Mouse (Mus musculus): ENCODE data around the gene Gm6268. TPM values are rescaled to one million over a fixed set of nuclear protein-coding genes. Genes with fewer than 3 reads are reported as not detected.

Gene Gm6268
- polyA plus RNA-seq (2012; rRNA removed) = not detected in 2 replicates

- TF ChIP-seq CTCF (IDR thresholded peaks at IDR 0.05; ENCODE audit: borderline replicate concordance, control insufficient read depth, extremely low read depth, insufficient read depth, low read length, poor library complexity) = no peak
- Histone ChIP-seq H3K36me3 (ENCODE audit: control insufficient read depth, insufficient read depth, low read length) (no peaks in the 10 kb centered on the region), H3K4me1 (replicated peaks; ENCODE audit: control insufficient read depth, insufficient read depth, low read length) (no peaks in the 10 kb centered on the region), H3K27ac (ENCODE audit: control insufficient read depth, insufficient read depth, low read length) (no peak within 1 kb of the TSS), H3K4me3 (ENCODE audit: control insufficient read depth, insufficient read depth, low read length) (no peak within 1 kb of the TSS), H3K27me3 (ENCODE audit: control insufficient read depth, insufficient read depth, low read length) (no peaks in the 10 kb centered on the region)
- WGBS = 95% methylated on average over 13 of the region's 13 CpGs
- no peak for DNase-seq
Measured at GRCm38 (mm10) chrX:36400980-36401379, at the start of gene Gm6268. Gene Gm6268, plus strand, starts transcription at chrX:36401280.

- H3K4me3 ChIP-seq (ENCODE audit: control insufficient read depth, insufficient read depth, low read length) = no peak overlapping the region
- no peak for TF ChIP-seq CTCF (IDR thresholded peaks at IDR 0.05; ENCODE audit: borderline replicate concordance, control insufficient read depth, extremely low read depth, insufficient read depth, low read length, poor library complexity)
- TF ChIP-seq POLR2A (IDR thresholded peaks at IDR 0.05; ENCODE audit: control insufficient read depth, extremely low read depth, insufficient read depth, low read length, poor library complexity) = no peak
- no peaks in the 10 kb centered on the region for H3K27me3 ChIP-seq (ENCODE audit: control insufficient read depth, insufficient read depth, low read length)
- no peaks in the 10 kb centered on the region for H3K36me3 ChIP-seq (ENCODE audit: control insufficient read depth, insufficient read depth, low read length)
- H3K4me1 ChIP-seq (replicated peaks; ENCODE audit: control insufficient read depth, insufficient read depth, low read length) = no peaks in the 10 kb centered on the region
- H3K27ac ChIP-seq (ENCODE audit: control insufficient read depth, insufficient read depth, low read length) = no peak overlapping the region
- DNase-seq = no peak
- 69% methylated on average over 3 of the region's 3 CpGs for WGBS
Measured at GRCm38 (mm10) chrX:36352446-36352845, 48.6 kb upstream of the Gm6268 start.

- no peak for TF ChIP-seq CTCF (IDR thresholded peaks at IDR 0.05; ENCODE audit: borderline replicate concordance, control insufficient read depth, extremely low read depth, insufficient read depth, low read length, poor library complexity)
- no peak for TF ChIP-seq POLR2A (IDR thresholded peaks at IDR 0.05; ENCODE audit: control insufficient read depth, extremely low read depth, insufficient read depth, low read length, poor library complexity)
- Histone ChIP-seq H3K27me3 (ENCODE audit: control insufficient read depth, insufficient read depth, low read length) (no peaks in the 10 kb centered on the region), H3K36me3 (ENCODE audit: control insufficient read depth, insufficient read depth, low read length) (no peaks in the 10 kb centered on the region), H3K27ac (ENCODE audit: control insufficient read depth, insufficient read depth, low read length) (no peak overlapping the region), H3K4me3 (ENCODE audit: control insufficient read depth, insufficient read depth, low read length) (no peak overlapping the region), H3K4me1 (replicated peaks; ENCODE audit: control insufficient read depth, insufficient read depth, low read length) (no peaks in the 10 kb centered on the region)
- no peak for DNase-seq
Measured at GRCm38 (mm10) chrX:36385340-36385739, 15.7 kb upstream of the Gm6268 start.

GRCm38 (mm10) chrX:36389971-36390370 lies 11.1 kb upstream of the Gm6268 start:
- Histone ChIP-seq H3K4me1 (replicated peaks; ENCODE audit: control insufficient read depth, insufficient read depth, low read length) (no peaks in the 10 kb centered on the region), H3K4me3 (ENCODE audit: control insufficient read depth, insufficient read depth, low read length) (no peak overlapping the region), H3K27ac (ENCODE audit: control insufficient read depth, insufficient read depth, low read length) (no peak overlapping the region), H3K36me3 (ENCODE audit: control insufficient read depth, insufficient read depth, low read length) (no peaks in the 10 kb centered on the region), H3K27me3 (ENCODE audit: control insufficient read depth, insufficient read depth, low read length) (no peaks in the 10 kb centered on the region)
- 72% methylated on average over 3 of the region's 3 CpGs for WGBS
- no peak for DNase-seq
- no peak for TF ChIP-seq POLR2A (IDR thresholded peaks at IDR 0.05; ENCODE audit: control insufficient read depth, extremely low read depth, insufficient read depth, low read length, poor library complexity)
- TF ChIP-seq CTCF (IDR thresholded peaks at IDR 0.05; ENCODE audit: borderline replicate concordance, control insufficient read depth, extremely low read depth, insufficient read depth, low read length, poor library complexity) = no peak

GRCm38 (mm10) chrX:36390503-36390902 lies 10.6 kb upstream of the Gm6268 start:
- no peaks in the 10 kb centered on the region for H3K4me1 ChIP-seq (replicated peaks; ENCODE audit: control insufficient read depth, insufficient read depth, low read length)
- no peak for TF ChIP-seq POLR2A (IDR thresholded peaks at IDR 0.05; ENCODE audit: control insufficient read depth, extremely low read depth, insufficient read depth, low read length, poor library complexity)
- TF ChIP-seq CTCF (IDR thresholded peaks at IDR 0.05; ENCODE audit: borderline replicate concordance, control insufficient read depth, extremely low read depth, insufficient read depth, low read length, poor library complexity) = no peak
- no peaks in the 10 kb centered on the region for H3K27me3 ChIP-seq (ENCODE audit: control insufficient read depth, insufficient read depth, low read length)
- no peak overlapping the region for H3K4me3 ChIP-seq (ENCODE audit: control insufficient read depth, insufficient read depth, low read length)
- H3K27ac ChIP-seq (ENCODE audit: control insufficient read depth, insufficient read depth, low read length) = no peak overlapping the region
- no peaks in the 10 kb centered on the region for H3K36me3 ChIP-seq (ENCODE audit: control insufficient read depth, insufficient read depth, low read length)
- no peak for DNase-seq
- WGBS = 5% methylated on average over 2 of the region's 2 CpGs

- Histone ChIP-seq H3K4me3 (ENCODE audit: control insufficient read depth, insufficient read depth, low read length) (no peak overlapping the region), H3K4me1 (replicated peaks; ENCODE audit: control insufficient read depth, insufficient read depth, low read length) (no peaks in the 10 kb centered on the region), H3K27ac (ENCODE audit: control insufficient read depth, insufficient read depth, low read length) (no peak overlapping the region), H3K36me3 (ENCODE audit: control insufficient read depth, insufficient read depth, low read length) (no peaks in the 10 kb centered on the region), H3K27me3 (ENCODE audit: control insufficient read depth, insufficient read depth, low read length) (no peaks in the 10 kb centered on the region)
- TF ChIP-seq POLR2A (IDR thresholded peaks at IDR 0.05; ENCODE audit: control insufficient read depth, extremely low read depth, insufficient read depth, low read length, poor library complexity) = no peak
- TF ChIP-seq CTCF (IDR thresholded peaks at IDR 0.05; ENCODE audit: borderline replicate concordance, control insufficient read depth, extremely low read depth, insufficient read depth, low read length, poor library complexity) = no peak
- WGBS = 54% methylated on average over 6 of the region's 6 CpGs
- no peak for DNase-seq
Measured at GRCm38 (mm10) chrX:36392672-36393071, 8.4 kb upstream of the Gm6268 start.

GRCm38 (mm10) chrX:36393279-36393678 lies 7.8 kb upstream of the Gm6268 start:
- TF ChIP-seq POLR2A (IDR thresholded peaks at IDR 0.05; ENCODE audit: control insufficient read depth, extremely low read depth, insufficient read depth, low read length, poor library complexity) = no peak
- DNase-seq = no peak
- H3K4me1 ChIP-seq (replicated peaks; ENCODE audit: control insufficient read depth, insufficient read depth, low read length) = no peaks in the 10 kb centered on the region
- H3K4me3 ChIP-seq (ENCODE audit: control insufficient read depth, insufficient read depth, low read length) = no peak overlapping the region
- WGBS = 23% methylated on average over 6 of the region's 6 CpGs
- no peaks in the 10 kb centered on the region for H3K27me3 ChIP-seq (ENCODE audit: control insufficient read depth, insufficient read depth, low read length)
- H3K27ac ChIP-seq (ENCODE audit: control insufficient read depth, insufficient read depth, low read length) = no peak overlapping the region
- H3K36me3 ChIP-seq (ENCODE audit: control insufficient read depth, insufficient read depth, low read length) = no peaks in the 10 kb centered on the region
